19 mouse cellular contexts compared by ENCODE assay signal in the genomic region with DNA sequence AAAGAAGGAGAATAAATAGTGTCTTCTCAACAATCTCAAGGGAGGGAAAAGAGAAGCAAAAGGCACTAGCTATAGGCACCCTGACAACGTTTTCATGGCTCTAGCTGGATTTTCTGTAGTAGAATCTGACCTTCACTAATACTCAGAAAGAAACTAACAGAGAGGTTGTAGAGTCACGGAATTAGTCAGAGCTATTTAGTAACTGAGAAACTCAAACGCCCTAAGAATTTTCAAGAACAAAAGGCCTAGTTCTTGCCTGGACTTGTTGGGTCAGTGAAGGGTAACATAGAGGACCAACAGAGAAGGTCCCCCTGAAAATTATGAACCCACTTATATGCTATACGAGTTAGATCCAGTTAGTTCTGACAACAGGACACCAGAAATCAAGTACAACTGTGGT.
DNase-seq lines count a peak whose midpoint lies in the region; ATAC-seq and TF ChIP-seq lines count a peak whose summit lies in the region.
"Had no signal": no experiment of that assay in that cellular context is flagged by ENCODE, and none has a peak within 500 bp of the region (broad histone marks: within the 10 kb centered on the region; RNA-seq: fewer than 3 reads in every experiment).

No protein-coding gene starts in this region.

- no peak overlapping the region for H3K9ac ChIP-seq in CH12.LX (ENCODE audit: insufficient read depth, low read depth)

- H3K27ac ChIP-seq in CH12.LX (ENCODE audit: insufficient read depth, low read depth) = no peak overlapping the region
- no peak overlapping the region for H3K27ac ChIP-seq in limb, embryonic 10.5 days

- no peak for TF ChIP-seq RAD21 in CH12.LX (IDR thresholded peaks at IDR 0.05; ENCODE audit: low read depth, low read length)

- H3K4me2 ChIP-seq in CH12.LX (ENCODE audit: insufficient read depth, low read depth, poor library complexity, severe bottlenecking) = no peak overlapping the region

- TF ChIP-seq POLR2A in CH12.LX (IDR thresholded peaks at IDR 0.05; ENCODE audit: low read depth, low read length) = no peak

- no peaks in the 10 kb centered on the region for H3K36me3 ChIP-seq in CH12.LX (replicated peaks in 1 of 2; ENCODE audit: control insufficient read depth in 1 of 2, insufficient read depth in 1 of 2, low read length in 1 of 2)
- no peaks in the 10 kb centered on the region for H3K36me3 ChIP-seq in limb, embryonic 10.5 days
- H3K36me3 ChIP-seq: G1E had no signal

- peak; percentile 84 for TF ChIP-seq EP300 in CH12.LX (IDR thresholded peaks at IDR 0.05; ENCODE audit: low read length)

- ATAC-seq in frontal cortex, adult (ENCODE audit: low TSS enrichment) = peak; percentile 82
- ATAC-seq: activated CD4-positive, CD25-positive, alpha-beta regulatory T cell, adult 4 months; CD4-positive, CD25-positive, alpha-beta regulatory T cell, adult 4 months; Patski had no signal

- no peaks in the 10 kb centered on the region for H3K27me3 ChIP-seq in CH12.LX (replicated peaks)
- H3K27me3 ChIP-seq in limb, embryonic 10.5 days (ENCODE audit: low read depth, poor library complexity, severe bottlenecking) = no peaks in the 10 kb centered on the region
- H3K27me3 ChIP-seq: Patski had no signal

- in situ Hi-C loops in CH12.LX (cut with MboI; ENCODE audit: low pct_ligation_motif_present, low pct_unique_long_range_greater_than_20kb, low sequenced_read_pairs) = no loop called here

- no peaks in the 10 kb centered on the region for H3K4me1 ChIP-seq in CH12.LX (ENCODE audit: control insufficient read depth in 1 of 2, insufficient read depth in 2 of 2)
- no peaks in the 10 kb centered on the region for H3K4me1 ChIP-seq in limb, embryonic 10.5 days

- dilution Hi-C loops in CH12.LX (cut with MboI; ENCODE audit: extremely low pct_ligation_motif_present, extremely low pct_unique_long_range_greater_than_20kb, low sequenced_read_pairs) = no loop called here

- TF ChIP-seq CTCF in CH12.LX (conservative IDR thresholded peaks at IDR 0.05 in 1 of 2, IDR thresholded peaks at IDR 0.05 in 1 of 2; ENCODE audit: low read depth in 2 of 2, low read length in 2 of 2) = no peak

- 84% methylated on average over 4 of the region's 4 CpGs for WGBS in limb, embryonic 10.5 days

- H3K9me3 ChIP-seq in CH12.LX (replicated peaks; ENCODE audit: low read length) = peaks cover 29% of the 10 kb centered on the region
- H3K9me3 ChIP-seq in limb, embryonic 10.5 days (replicated peaks) = no peaks in the 10 kb centered on the region
- H3K9me3 ChIP-seq: G1E had no signal

- H3K79me2 ChIP-seq in CH12.LX (replicated peaks; ENCODE audit: control insufficient read depth, extremely low read depth, insufficient read depth, poor library complexity, severe bottlenecking) = no peaks in the 10 kb centered on the region

- DNase-seq in frontal cortex, adult 2 months (ENCODE audit: extremely low spot score in 1 of 2, low spot score in 1 of 2) = no peak
- no peak for DNase-seq in CH12.LX (ENCODE audit: extremely low read depth)
- DNase-seq in limb, embryonic 10.5 days (ENCODE audit: low spot score) = no peak
- DNase-seq: adrenal gland, adult 2 months; adrenal gland, adult 8-10 months; adrenal gland, postnatal 10 days; adrenal gland, postnatal 14 days; adrenal gland, postnatal 25 days; adrenal gland, postnatal 36 days; B cell, adult 2 months; cerebellum, adult 11 months; cerebellum, adult 11-12 months; cerebellum, adult 18-20 months; cerebellum, adult 2 months had no signal

- H3K4me3 ChIP-seq in CH12.LX (replicated peaks in 1 of 3; ENCODE audit: low read depth in 2 of 3, low read length in 2 of 3, poor library complexity in 1 of 3) = no peak overlapping the region
- H3K4me3 ChIP-seq in limb, embryonic 10.5 days = no peak overlapping the region

TF ChIP-seq in CH12.LX, 34 proteins besides CTCF, POLR2A, EP300 and RAD21:
- TF ChIP-seq UBTF (IDR thresholded peaks at IDR 0.05; ENCODE audit: low read depth, low read length) (no peak), JUND (conservative IDR thresholded peaks at IDR 0.05; ENCODE audit: low read depth, low read length) (peak; percentile 85), IRF4 (IDR thresholded peaks at IDR 0.05; ENCODE audit: low read depth, low read length) (peak; percentile 88), JUN (IDR thresholded peaks at IDR 0.05; ENCODE audit: insufficient read depth, low read depth, low read length) (peak; percentile 70), MAFK (IDR thresholded peaks at IDR 0.05; ENCODE audit: insufficient replicate concordance, low read length) (0 out of 2 replicates have a peak, but pooled peaks have one; percentile 18), BHLHE40 (IDR thresholded peaks at IDR 0.05; ENCODE audit: low read depth, low read length) (0 out of 2 replicates have a peak, but pooled peaks have one; percentile 10), MAZ (IDR thresholded peaks at IDR 0.05; ENCODE audit: low read depth, low read length) (no peak), CHD1 (IDR thresholded peaks at IDR 0.05; ENCODE audit: low read depth, low read length) (peak; percentile 54; the same call in 1 of the 2 replicates)
